Mouse (Mus musculus) embryonic facial prominence, embryonic 13.5 days (tissue): ENCODE data around the gene Stx12. TPM values are rescaled to one million over a fixed set of nuclear protein-coding genes. Genes with fewer than 3 reads are reported as not detected.

Experiments
- ATAC-seq: fragments of 200-750 bp; cut with Nextera tagmentation; 2 replicates; pipeline ENCODE4 v1.8.0; 2017; ENCODE audit warnings: low read depth; ENCODE audit not compliant: insufficient number of reproducible peaks, insufficient read depth, low FRiP score, low TSS enrichment
- H3K27ac ChIP-seq: fragments of 300-500 bp; sonication (generic); 2 replicates; pipeline ENCODE4 v1.5.1; 2015; ENCODE audit warnings: moderate library complexity, mild to moderate bottlenecking, inconsistent platforms
- H3K27me3 ChIP-seq: fragments of 300-500 bp; sonication (generic); 2 replicates; pipeline ENCODE4 v1.6.1; 2015; ENCODE audit warnings: mild to moderate bottlenecking, inconsistent platforms
- H3K36me3 ChIP-seq: fragments of 300-500 bp; sonication (generic); 2 replicates; pipeline ENCODE4 v1.6.1; 2015; ENCODE audit warnings: mild to moderate bottlenecking, inconsistent platforms
- H3K4me1 ChIP-seq: fragments of 300-500 bp; sonication (generic); 2 replicates; pipeline ENCODE4 v1.6.1; 2015; ENCODE audit warnings: inconsistent platforms
- H3K4me2 ChIP-seq: fragments of 300-500 bp; sonication (generic); 2 replicates; pipeline ENCODE4 v1.6.1; 2015; ENCODE audit warnings: moderate library complexity, mild to moderate bottlenecking, inconsistent platforms
- H3K4me3 ChIP-seq: fragments of 300-500 bp; sonication (generic); 2 replicates; pipeline ENCODE4 v1.5.1; 2015; ENCODE audit warnings: mild to moderate bottlenecking, inconsistent platforms
- H3K9ac ChIP-seq: fragments of 300-500 bp; sonication (generic); 2 replicates; pipeline ENCODE4 v1.6.1; 2015; ENCODE audit warnings: mild to moderate bottlenecking, inconsistent platforms
- H3K9me3 ChIP-seq: fragments of 300-500 bp; sonication (generic); 2 replicates; pipeline ENCODE4 v1.6.1; 2016; ENCODE audit warnings: inconsistent platforms
- WGBS: fragments of 180-500 bp; shearing (Covaris S2); methylation state at CpG from one replicate; pipeline ENCODE4 v1.1.7; 2015; ENCODE audit warnings: mixed read lengths; 5-methylcytosine and 5-hydroxymethylcytosine counted together
- polyA plus RNA-seq: library from polyadenylated mRNA; unstranded; fragments of >200 nt; fragmentation: Nextera tagmentation; extraction: Ambion mirVana; gene quantifications from 2 replicates; pipeline ENCODE4 v1.2.1, GENCODE M21; 2015

Stx12 gene
- polyA plus RNA-seq, 1 experiment from 2014 or later: 60.3 TPM

DNA sequence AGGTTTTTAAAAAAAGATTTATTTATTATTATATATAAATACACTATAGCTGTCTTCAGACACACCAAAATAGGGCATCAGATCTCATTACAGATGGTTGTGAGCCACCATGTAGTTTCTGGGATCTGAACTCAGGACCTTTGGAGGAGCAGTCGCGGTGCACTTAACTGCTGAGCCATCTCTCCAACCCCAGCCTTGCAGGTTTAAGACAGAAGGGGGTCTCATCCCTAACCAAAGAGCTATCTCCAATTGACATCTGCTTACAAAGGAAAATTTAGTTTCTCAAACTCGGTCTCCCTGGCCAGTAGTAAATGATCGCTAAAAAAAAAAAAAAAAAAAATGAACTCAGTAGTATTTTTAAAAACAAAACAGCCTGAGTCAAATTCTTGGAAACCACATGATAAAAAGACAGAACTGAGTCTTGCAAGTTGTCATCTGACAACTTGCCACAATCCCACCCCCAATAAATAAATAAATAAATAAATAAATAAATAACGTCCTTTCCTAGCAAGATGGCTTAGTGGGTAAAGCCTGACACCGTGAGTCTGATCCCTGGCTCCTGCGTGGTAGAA, 77.6 kb downstream of the Stx12 start:
- H3K27ac ChIP-seq: no peak overlapping the region
- H3K4me3 ChIP-seq: no peak overlapping the region
- no peak for ATAC-seq
- H3K4me1 ChIP-seq: no peaks in the 10 kb centered on the region
- peaks cover 9% of the 10 kb centered on the region; the same call in 1 of the 2 replicates for H3K9me3 ChIP-seq
- no peak overlapping the region for H3K9ac ChIP-seq
- 88% methylated on average over 7 of the region's 7 CpGs for WGBS
- H3K27me3 ChIP-seq: no peaks in the 10 kb centered on the region
- no peaks in the 10 kb centered on the region for H3K36me3 ChIP-seq
- no peak overlapping the region for H3K4me2 ChIP-seq

DNA sequence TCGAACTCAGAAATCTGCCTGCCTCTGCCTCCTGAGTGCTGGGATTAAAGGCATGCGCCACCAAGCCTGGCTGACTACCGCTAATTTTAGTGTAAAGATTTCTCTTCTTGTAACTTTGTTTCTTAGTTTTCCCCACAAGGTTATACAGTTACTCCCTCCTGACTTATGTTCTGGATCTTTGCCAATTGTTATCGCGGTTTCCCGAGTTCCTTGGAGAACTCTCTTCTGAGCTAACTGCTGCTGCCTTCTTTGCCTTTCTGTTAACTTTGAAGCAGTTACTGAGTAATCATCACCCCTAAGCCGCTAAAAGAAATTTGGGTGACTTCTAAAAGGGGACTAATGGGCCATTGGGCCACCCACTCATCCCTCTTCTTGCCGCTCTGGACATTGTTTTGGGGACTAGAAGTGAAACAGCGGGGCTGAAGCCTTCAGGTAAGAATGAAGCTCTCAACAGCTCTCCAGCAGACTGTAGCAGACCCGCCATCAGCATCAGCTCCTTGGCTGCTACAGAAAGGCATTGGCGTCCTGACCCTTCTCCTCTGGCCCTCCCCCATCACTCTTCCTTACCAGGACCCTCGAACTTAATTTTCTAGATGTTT, 78.6 kb downstream of the Stx12 start:
- Histone ChIP-seq H3K9me3 (peaks cover 2% of the 10 kb centered on the region; the same call in 1 of the 2 replicates), H3K9ac (no peak overlapping the region), H3K4me3 (no peak overlapping the region), H3K36me3 (no peaks in the 10 kb centered on the region), H3K27ac (no peak overlapping the region), H3K4me2 (no peak overlapping the region), H3K4me1 (no peaks in the 10 kb centered on the region), H3K27me3 (no peaks in the 10 kb centered on the region)
- ATAC-seq: no peak
- 82% methylated on average over 12 of the region's 12 CpGs for WGBS

DNA sequence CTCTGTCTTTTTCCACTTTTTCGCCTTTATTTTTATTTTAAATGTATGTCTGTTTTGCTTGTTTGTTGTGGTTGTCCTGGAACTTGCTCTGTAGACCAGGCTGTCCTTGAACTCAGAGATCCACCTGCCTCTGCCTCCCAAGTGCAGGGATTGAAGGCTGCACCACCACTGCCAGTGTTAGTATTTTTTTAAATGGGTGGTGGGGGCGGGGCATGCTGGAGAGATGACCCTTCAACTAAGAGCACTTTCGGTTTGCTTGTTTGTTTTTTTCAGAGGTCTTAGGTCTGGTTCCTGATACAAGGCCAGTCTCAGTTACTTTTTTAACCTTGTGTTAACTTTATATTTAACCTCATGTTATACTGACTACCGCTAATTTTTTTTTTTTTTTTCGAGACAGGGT, 79.2 kb downstream of the Stx12 start:
- no peak overlapping the region for H3K4me3 ChIP-seq
- H3K36me3 ChIP-seq: no peaks in the 10 kb centered on the region
- no peak for ATAC-seq
- H3K9ac ChIP-seq: no peak overlapping the region
- H3K27me3 ChIP-seq: no peaks in the 10 kb centered on the region
- no peaks in the 10 kb centered on the region for H3K4me1 ChIP-seq
- no peak overlapping the region for H3K4me2 ChIP-seq
- 80% methylated on average over 5 of the region's 5 CpGs for WGBS
- H3K27ac ChIP-seq: no peak overlapping the region
- no peaks in the 10 kb centered on the region for H3K9me3 ChIP-seq

DNA sequence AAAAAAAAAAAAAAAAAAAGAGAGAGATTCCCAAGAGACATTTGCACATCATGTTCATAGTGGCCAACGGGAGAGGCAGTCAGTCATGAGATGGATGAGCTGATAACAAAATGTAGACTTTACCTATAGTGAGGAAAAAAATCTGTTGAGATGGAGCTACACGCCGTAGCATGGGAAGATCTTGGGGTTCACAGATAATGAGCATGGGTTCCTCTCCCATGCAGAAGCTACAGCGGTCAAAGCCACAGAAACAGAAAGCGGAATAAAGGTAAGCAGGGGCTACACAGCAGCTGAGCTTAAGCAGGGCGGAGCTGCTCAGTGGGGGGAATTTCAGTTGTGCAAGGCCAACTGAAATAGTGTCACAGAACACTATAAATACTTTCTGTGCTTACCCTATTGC, 80.0 kb downstream of the Stx12 start:
- no peaks in the 10 kb centered on the region for H3K36me3 ChIP-seq
- no peak overlapping the region for H3K27ac ChIP-seq
- H3K4me3 ChIP-seq: no peak overlapping the region
- WGBS: 88% methylated on average over 6 of the region's 6 CpGs
- no peak overlapping the region for H3K9ac ChIP-seq
- no peaks in the 10 kb centered on the region for H3K4me1 ChIP-seq
- H3K27me3 ChIP-seq: no peaks in the 10 kb centered on the region
- no peak for ATAC-seq
- H3K4me2 ChIP-seq: no peak overlapping the region
- no peaks in the 10 kb centered on the region for H3K9me3 ChIP-seq

DNA sequence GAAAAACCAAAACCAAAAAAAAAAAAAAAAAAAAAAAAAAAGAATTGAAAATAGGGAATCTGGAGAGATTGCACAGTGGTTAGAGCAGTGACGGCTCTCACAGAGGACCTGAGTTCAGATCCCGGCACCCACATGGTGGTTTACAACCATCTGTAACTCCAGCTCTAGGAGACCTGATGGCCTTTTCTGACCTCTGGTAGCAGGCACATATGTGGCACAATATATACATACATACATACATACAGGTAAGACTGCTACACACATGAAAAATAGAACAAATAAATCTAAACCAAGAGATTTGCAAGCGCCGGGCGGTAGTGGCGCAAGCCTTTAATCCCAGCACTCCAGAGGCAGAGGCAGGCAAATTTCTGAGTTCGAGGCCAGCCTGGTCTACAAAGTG, 80.4 kb downstream of the Stx12 start:
- Histone ChIP-seq H3K9ac (no peak overlapping the region), H3K36me3 (no peaks in the 10 kb centered on the region), H3K27ac (no peak overlapping the region), H3K4me2 (no peak overlapping the region), H3K4me1 (no peaks in the 10 kb centered on the region), H3K4me3 (no peak overlapping the region), H3K9me3 (no peaks in the 10 kb centered on the region), H3K27me3 (no peaks in the 10 kb centered on the region)
- 97% methylated on average over 7 of the region's 7 CpGs for WGBS
- ATAC-seq: no peak

Other genes starting within 250 kb of the Stx12 start
- gene Eya3, start 245.5 kb downstream of the Stx12 start, polyA plus RNA-seq: 32.6 and 34.2 TPM in 2 replicates
- 6.0 and 7.6 TPM in 2 replicates for gene Xkr8, start 152.0 kb downstream of the Stx12 start, polyA plus RNA-seq
- gene Smpdl3b, start 127.3 kb downstream of the Stx12 start, polyA plus RNA-seq: 4.8 and 6.3 TPM in 2 replicates
- gene Rpa2, start 116.2 kb downstream of the Stx12 start, polyA plus RNA-seq: 120 and 127 TPM in 2 replicates
- 0.79 and 1.4 TPM in 2 replicates for gene Themis2, start 88.1 kb downstream of the Stx12 start, polyA plus RNA-seq
- 55.9 and 64.0 TPM in 2 replicates for gene Ppp1r8, start 41.3 kb downstream of the Stx12 start, polyA plus RNA-seq
- 44.7 and 47.7 TPM in 2 replicates for gene Fam76a, start 38.0 kb upstream of the Stx12 start, polyA plus RNA-seq
- 0.10 and 0.28 TPM in 2 replicates for gene Fgr, start 89.6 kb upstream of the Stx12 start, polyA plus RNA-seq
- gene Ahdc1, start 126.8 kb upstream of the Stx12 start, polyA plus RNA-seq: 12.8 and 14.3 TPM in 2 replicates
- 118 and 142 TPM in 2 replicates for gene Wasf2, start 246.0 kb upstream of the Stx12 start, polyA plus RNA-seq